Mouse (Mus musculus) heart, postnatal 0 days (tissue): ENCODE measurements around the gene Scel. TPM values are rescaled to one million over a fixed set of nuclear protein-coding genes. Genes with fewer than 3 reads are reported as not detected.

Experiments
- ATAC-seq: fragments of 200-750 bp; cut with Nextera tagmentation; 2 replicates; pipeline ENCODE4 v1.8.0; 2017; ENCODE audit warnings: low read depth, moderate number of reproducible peaks, moderate library complexity; ENCODE audit not compliant: insufficient read depth
- DNase-seq: peaks from one replicate; pipeline ENCODE4 v3.0.0-alpha.2; 2016; ENCODE audit warnings: low spot score
- H3K27ac ChIP-seq: fragments of 300-500 bp; sonication (generic); 2 replicates; pipeline ENCODE4 v1.5.1; 2014; ENCODE audit warnings: low read depth, mild to moderate bottlenecking
- H3K27me3 ChIP-seq: fragments of 300-500 bp; sonication (generic); 2 replicates; pipeline ENCODE4 v1.6.1; 2014; ENCODE audit warnings: low read length, mixed read lengths; ENCODE audit not compliant: control insufficient read depth, insufficient read depth
- H3K36me3 ChIP-seq: fragments of 300-500 bp; sonication (generic); replicated peaks from 2 replicates; pipeline ENCODE4 v1.6.1; 2014; ENCODE audit warnings: low read length, mixed read lengths; ENCODE audit not compliant: control insufficient read depth, insufficient read depth
- H3K4me1 ChIP-seq: fragments of 300-500 bp; sonication (generic); 2 replicates; pipeline ENCODE4 v1.6.1; 2014; ENCODE audit warnings: antibody characterized with exemption; ENCODE audit not compliant: control insufficient read depth, insufficient read depth
- H3K4me2 ChIP-seq: fragments of 300-500 bp; sonication (generic); 2 replicates; pipeline ENCODE4 v1.6.1; 2014; ENCODE audit warnings: low read depth, mild to moderate bottlenecking, low read length, moderate library complexity
- H3K4me3 ChIP-seq: fragments of 300-500 bp; sonication (generic); 2 replicates; pipeline ENCODE4 v1.5.1; 2014; ENCODE audit warnings: low read depth, low read length
- H3K9ac ChIP-seq: fragments of 300-500 bp; sonication (generic); replicated peaks from 2 replicates; pipeline ENCODE4 v1.6.1; 2014; ENCODE audit warnings: low read depth, low read length, mixed read lengths
- H3K9me3 ChIP-seq: fragments of 300-500 bp; sonication (generic); replicated peaks from 2 replicates; pipeline ENCODE4 v1.6.1; 2016; ENCODE audit warnings: low read length; ENCODE audit not compliant: control insufficient read depth
- CTCF ChIP-seq: IDR thresholded peaks from 2 replicates; pipeline ENCODE4 v1.5.1; 2016; ENCODE audit warnings: antibody characterized with exemption, control low read depth, low read depth
- EP300 ChIP-seq: IDR thresholded peaks from 2 replicates; pipeline ENCODE4 v1.6.1; 2016; ENCODE audit warnings: antibody characterized with exemption, low read depth
- WGBS: fragments of 180-500 bp; shearing (Covaris S2); extraction: QIAGEN DNeasy Blood & Tissue Kit; methylation state at CpG from one replicate; pipeline ENCODE4 v1.1.7; 2014; 5-methylcytosine and 5-hydroxymethylcytosine counted together
- microRNA-seq: library from miRNA; unstranded; fragments of <30 nt; microRNA quantifications from one replicate; pipeline ENCODE4, GENCODE M21; 2016
- polyA plus RNA-seq: library from polyadenylated mRNA; unstranded; fragments of >200 nt; fragmentation: Nextera tagmentation; extraction: Ambion mirVana; gene quantifications from 2 replicates; pipeline ENCODE4 v1.2.1, GENCODE M21; 2015
- total RNA-seq: library from RNA; depleted of rRNA; stranded (reverse); fragments of >200 nt; gene quantifications from 2 replicates; pipeline ENCODE4 v1.2.3, GENCODE M21; 2014; ENCODE audit warnings: low replicate concordance; rRNA removed

Scel gene
- total and polyA plus RNA-seq, 2 experiments from 2014 or later: 0.14 to 2.7 TPM

- ATAC-seq (no peak), DNase-seq (no peak)
- TF ChIP-seq CTCF (no peak), EP300 (no peak)
- Histone ChIP-seq H3K9me3 (no peaks in the 10 kb centered on the region), H3K36me3 (no peaks in the 10 kb centered on the region), H3K4me2 (no peak overlapping the region), H3K27me3 (peaks cover 20% of the 10 kb centered on the region), H3K9ac (no peak overlapping the region), H3K4me1 (0 out of 2 replicates have a peak, but pooled peaks cover 6% of the 10 kb centered on the region), H3K4me3 (no peak overlapping the region), H3K27ac (no peak overlapping the region)
- WGBS: 45% methylated on average over 5 of the region's 5 CpGs
Observed at GRCm38 (mm10) chr14:103655448-103655847, 142.3 kb downstream of the Scel start.

- Histone ChIP-seq H3K9ac (no peak overlapping the region), H3K4me1 (no peaks in the 10 kb centered on the region), H3K36me3 (no peaks in the 10 kb centered on the region), H3K4me3 (no peak overlapping the region), H3K9me3 (no peaks in the 10 kb centered on the region), H3K27ac (no peak overlapping the region), H3K4me2 (no peak overlapping the region), H3K27me3 (no peaks in the 10 kb centered on the region)
- DNase-seq: no peak
- ATAC-seq: no peak
- TF ChIP-seq CTCF: no peak
- no peak for TF ChIP-seq EP300
- 75% methylated on average over 4 of the region's 4 CpGs for WGBS
Observed at GRCm38 (mm10) chr14:103657876-103658275, 144.7 kb downstream of the Scel start.

Small RNA genes lying within 50 kb of the gene (microRNA-seq; reads per million reads assigned to microRNA genes)
- gene Gm22877: not detected

Other genes starting within 250 kb of the Scel start
- 15.0 and 20.2 TPM in 2 replicates for gene Mycbp2, start 166.5 kb upstream of the Scel start, total RNA-seq
- 8.4 and 8.7 TPM in 2 replicates for gene Mycbp2, start 166.5 kb upstream of the Scel start, polyA plus RNA-seq
- gene Slain1, start 136.9 kb downstream of the Scel start, total RNA-seq: 1.9 TPM in 1 of 2 replicates, not detected in the other
- gene Slain1, start 136.9 kb downstream of the Scel start, polyA plus RNA-seq: 0.16 and 0.21 TPM in 2 replicates